Mouse (Mus musculus): ENCODE results near the gene Lipo1.
"Not testable (repeated sequence)": the region's sequence is repeated elsewhere in the genome, so short reads cannot be mapped to it uniquely, and the experiment has no call there.

DNA sequence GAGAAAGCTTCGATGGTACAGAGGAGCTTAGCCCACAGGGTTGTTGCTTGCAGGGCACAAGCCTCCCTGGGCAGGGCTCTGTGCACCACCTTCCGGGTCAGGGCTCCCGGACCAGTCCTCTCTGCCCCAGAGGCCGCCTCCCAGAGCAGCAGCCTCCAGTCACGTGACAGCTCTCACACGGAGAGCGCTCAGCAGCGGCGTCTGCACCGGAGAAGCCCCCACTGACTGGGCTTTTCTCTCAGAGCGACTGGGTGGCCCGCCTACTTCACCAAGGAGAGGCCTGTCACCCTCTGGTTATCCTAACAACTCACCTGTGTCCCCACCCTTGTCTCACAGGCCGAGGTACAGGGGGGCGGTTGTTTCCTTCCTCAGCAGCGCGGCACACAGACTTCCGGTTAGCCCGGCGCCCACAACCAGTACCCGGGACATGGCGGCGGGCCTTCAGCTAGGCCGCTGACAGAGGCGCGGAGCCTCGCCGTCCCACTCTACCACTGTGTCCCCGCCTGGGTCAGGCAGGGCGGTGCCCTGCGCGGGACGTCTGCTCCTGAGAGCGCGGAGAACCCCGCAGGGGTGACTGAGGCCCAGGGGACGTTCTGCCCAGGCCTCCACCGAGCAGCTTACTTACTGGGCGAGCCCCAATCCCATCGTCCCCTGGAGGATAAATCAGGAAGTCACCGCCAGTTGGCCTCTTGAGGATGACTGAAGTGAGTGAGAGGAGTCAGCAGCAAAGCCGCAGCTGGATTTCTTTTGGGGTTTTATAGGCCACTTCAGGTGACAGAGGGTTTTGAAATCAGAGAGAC, 25.8 kb downstream of the Lipo1 start, which contains the start of gene Lipo3:
- not testable (repeated sequence) for TF ChIP-seq POLR2A (IDR thresholded peaks at IDR 0.05; ENCODE audit: control insufficient read depth, extremely low read depth, insufficient read depth, low read length, poor library complexity); CTCF (IDR thresholded peaks at IDR 0.05; ENCODE audit: borderline replicate concordance, control insufficient read depth, extremely low read depth, insufficient read depth, low read length, poor library complexity)

Data from thymus, adult 2 months (tissue).